Mouse (Mus musculus): ENCODE data around the gene Nol8. TPM values are rescaled to one million over a fixed set of nuclear protein-coding genes. Genes with fewer than 3 reads are reported as not detected.

Gene Nol8
- polyA plus RNA-seq (2012; rRNA removed) = 3.4 TPM in 2 replicates

GRCm38 (mm10) chr13:49652481-49653179 is at the start of gene Nol8, which contains the start of gene Cenpp:
TSS of gene Nol8 (plus strand) at chr13:49653078.
TSS of gene Cenpp (minus strand) at chr13:49652785.

DNA sequence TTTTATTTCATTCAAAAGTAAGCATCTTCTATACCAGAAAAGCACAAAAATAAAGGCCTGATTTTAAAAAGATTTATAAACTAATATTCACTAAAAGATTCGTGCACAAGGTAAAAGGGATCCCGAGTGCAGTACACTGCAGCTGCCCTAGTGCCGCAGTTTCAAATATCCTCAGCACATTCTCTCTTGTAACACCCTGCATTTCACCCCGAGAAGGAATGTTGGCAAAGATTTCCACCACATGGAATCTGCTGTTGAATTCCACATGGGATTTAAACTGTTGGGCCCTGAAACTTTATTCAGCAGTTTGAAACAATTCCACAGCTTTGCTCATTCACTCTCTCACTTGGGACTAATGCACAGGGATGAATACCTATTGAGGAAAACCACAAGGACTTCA is 45.2 kb upstream of the Nol8 start, which contains the start of gene Ogn:
TSS of gene Ogn (plus strand) at position 333 of the 400 bp plus-strand sequence.

GRCm38 (mm10) chr13:49681351-49682232 is 28.7 kb downstream of the Nol8 start, which contains the start of gene Iars:
TSS of gene Iars (plus strand) at chr13:49682100.

Other genes starting within 250 kb of the Nol8 start
- gene Ippk, start 231.8 kb upstream of the Nol8 start, polyA plus RNA-seq (2012; rRNA removed) = 3.6 and 3.7 TPM in 2 replicates
- 0.06 and 0.07 TPM in 2 replicates for gene Tes3-ps, start 159.8 kb upstream of the Nol8 start, polyA plus RNA-seq (2012; rRNA removed)
- 0.48 and 0.49 TPM in 2 replicates for gene Ecm2, start 148.3 kb upstream of the Nol8 start, polyA plus RNA-seq (2012; rRNA removed)
- 0.50 and 0.90 TPM in 2 replicates for gene Aspn, start 108.6 kb upstream of the Nol8 start, polyA plus RNA-seq (2012; rRNA removed)
- 0.02 TPM in 2 replicates for gene Omd, start 70.6 kb upstream of the Nol8 start, polyA plus RNA-seq (2012; rRNA removed)
- gene Ogn, start 45.0 kb upstream of the Nol8 start, polyA plus RNA-seq (2012; rRNA removed) = 1.2 and 1.3 TPM in 2 replicates
- gene Cenpp, start 293 bp upstream of the Nol8 start, polyA plus RNA-seq (2012; rRNA removed) = 3.8 and 4.2 TPM in 2 replicates
- gene Iars, start 29.0 kb downstream of the Nol8 start, polyA plus RNA-seq (2012; rRNA removed) = 27.3 and 29.8 TPM in 2 replicates
- gene Gm30302, start 145.9 kb downstream of the Nol8 start, polyA plus RNA-seq (2012; rRNA removed) = 0.01 and 0.03 TPM in 2 replicates